Mouse (Mus musculus) lung, postnatal 36 days (tissue): Measurements from ENCODE around the gene Sema4d.

Experiments
- DNase-seq: peaks from one replicate; pipeline ENCODE4 v3.0.0; 2022; ENCODE audit warnings: mixed read lengths

Sema4d gene

GRCm38 (mm10) chr13:51777738-51778274, 15.7 kb downstream of the Sema4d start:
- no peak for DNase-seq

- peak; percentile 30 for DNase-seq
Measured at GRCm38 (mm10) chr13:51777048-51777737, 16.4 kb downstream of the Sema4d start.

GRCm38 (mm10) chr13:51776160-51776737, 17.3 kb downstream of the Sema4d start:
- no peak for DNase-seq

GRCm38 (mm10) chr13:51771802-51772206, 21.7 kb downstream of the Sema4d start:
- no peak for DNase-seq

GRCm38 (mm10) chr13:51770647-51771427, 22.7 kb downstream of the Sema4d start:
- no peak for DNase-seq

GRCm38 (mm10) chr13:51767991-51768761, 25.4 kb downstream of the Sema4d start:
- no peak for DNase-seq

- peak; percentile 40 for DNase-seq
Measured at GRCm38 (mm10) chr13:51767513-51767912, 26.0 kb downstream of the Sema4d start.

GRCm38 (mm10) chr13:51766756-51767155, 26.8 kb downstream of the Sema4d start:
- no peak for DNase-seq

GRCm38 (mm10) chr13:51765369-51765768, 28.2 kb downstream of the Sema4d start:
- no peak for DNase-seq

- peak; percentile 27 for DNase-seq
Measured at GRCm38 (mm10) chr13:51763019-51763698, 30.4 kb downstream of the Sema4d start.

GRCm38 (mm10) chr13:51761186-51761813, 32.2 kb downstream of the Sema4d start:
- no peak for DNase-seq

- DNase-seq: no peak
Measured at GRCm38 (mm10) chr13:51759256-51759987, 34.1 kb downstream of the Sema4d start.

- no peak for DNase-seq
Measured at GRCm38 (mm10) chr13:51758428-51758827, 35.1 kb downstream of the Sema4d start.

GRCm38 (mm10) chr13:51757099-51757498, 36.4 kb downstream of the Sema4d start:
- DNase-seq: no peak

- DNase-seq: peak; percentile 61
Measured at GRCm38 (mm10) chr13:51756563-51756962, 37.0 kb downstream of the Sema4d start.

GRCm38 (mm10) chr13:51756019-51756418, 37.5 kb downstream of the Sema4d start:
- DNase-seq: no peak

GRCm38 (mm10) chr13:51755584-51755983, 38.0 kb downstream of the Sema4d start:
- no peak for DNase-seq

- no peak for DNase-seq
Measured at GRCm38 (mm10) chr13:51754559-51755126, 38.9 kb downstream of the Sema4d start.

- DNase-seq: no peak
Measured at GRCm38 (mm10) chr13:51753802-51754444, 39.6 kb downstream of the Sema4d start.

GRCm38 (mm10) chr13:51753168-51753465, 40.4 kb downstream of the Sema4d start:
- DNase-seq: no peak
